Mouse (Mus musculus): ENCODE data around the gene Eci3.

Gene Eci3

DNA sequence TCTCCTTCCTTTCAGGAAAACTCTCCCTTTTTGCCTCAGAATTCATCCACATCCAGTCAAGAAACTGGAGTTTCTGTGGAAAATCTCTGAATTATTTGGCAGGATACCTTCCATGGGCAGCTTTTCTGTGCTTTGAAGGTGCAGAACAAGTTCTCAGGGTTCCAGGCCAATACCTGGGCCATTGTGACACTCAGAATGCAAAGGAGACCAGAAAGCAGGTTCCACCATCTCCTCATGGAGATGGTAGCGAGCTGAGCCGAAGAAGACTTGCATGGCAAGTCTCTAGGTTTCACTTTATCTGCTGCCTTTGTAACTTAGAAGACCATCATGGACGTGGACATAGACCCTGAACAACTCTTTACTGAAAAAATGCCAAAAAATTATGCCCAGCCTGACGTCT lies 39.4 kb downstream of the Eci3 start, which contains the start of the genes Fam217a and 4933417A18Rik:
Gene Fam217a, minus strand, starts transcription at position 101 of the 400 bp plus-strand sequence.
Gene 4933417A18Rik, plus strand, starts transcription at position 200 of the 400 bp plus-strand sequence.
- DNase-seq = no peak

DNA sequence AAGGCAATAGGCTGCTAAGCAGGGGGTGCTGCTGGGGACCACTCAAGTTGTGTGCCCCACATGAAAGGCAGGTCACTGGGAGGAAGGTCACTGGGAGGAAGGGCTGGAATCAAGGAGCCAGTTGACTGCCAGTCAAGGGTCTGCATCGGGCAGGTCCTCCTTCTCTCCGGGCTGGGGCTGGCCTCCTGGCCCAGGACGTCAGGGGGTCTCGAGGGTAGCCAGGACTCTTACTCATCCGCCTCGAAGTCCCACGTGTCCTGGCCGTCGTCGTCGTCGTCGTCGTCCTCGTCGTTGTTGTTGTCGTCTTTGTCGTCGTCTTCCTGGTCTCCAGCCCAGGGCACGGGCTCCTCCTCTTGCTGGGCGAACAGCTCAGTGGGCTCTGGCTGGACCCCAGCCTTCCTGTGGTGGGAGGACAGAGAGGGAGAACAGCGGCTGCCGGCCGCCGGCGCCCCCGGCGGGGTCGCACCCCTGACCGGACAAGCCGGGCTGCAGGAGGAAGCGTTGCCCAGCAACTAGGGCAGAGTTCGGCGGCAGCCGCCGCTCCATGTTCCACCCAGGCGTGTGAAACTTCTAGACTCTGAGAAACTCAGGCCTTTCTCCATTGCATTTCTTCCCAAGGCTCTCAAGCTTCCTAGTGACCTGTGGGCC lies 47.0 kb downstream of the Eci3 start:
- no peak for DNase-seq

DNA sequence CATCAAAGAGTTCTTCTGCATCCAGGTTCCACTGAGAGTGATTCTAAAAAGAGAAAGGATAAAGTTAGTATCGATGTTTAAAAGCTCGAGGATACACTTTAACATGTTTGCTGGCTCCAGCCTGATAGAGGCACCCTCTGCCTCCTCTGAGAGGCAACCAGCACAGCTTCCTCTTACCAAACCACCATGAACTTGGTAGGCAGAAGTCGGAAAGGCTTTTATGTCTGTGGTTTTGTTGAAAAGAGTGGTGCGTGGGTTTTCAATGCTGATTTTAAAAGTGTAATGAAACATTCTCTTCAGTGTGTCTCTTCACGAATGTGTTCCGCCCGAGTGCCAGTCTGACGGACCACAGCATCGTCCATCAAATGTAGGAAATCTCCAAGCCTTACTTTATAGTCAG lies 49.0 kb downstream of the Eci3 start:
- no peak for DNase-seq

Data from lung, adult 18-20 months (tissue).